Mouse (Mus musculus) MEL (cell line): ENCODE measurements around the gene Depdc7. TPM values are rescaled to one million over a fixed set of nuclear protein-coding genes. Genes with fewer than 3 reads are reported as not detected.

Experiments
- DNase-seq: peaks from one replicate; pipeline ENCODE4 v3.0.0; 2011; ENCODE audit warnings: low read depth, low spot score
- H3K27ac ChIP-seq: 2 replicates; pipeline ENCODE4 v1.5.1; 2012; ENCODE audit warnings: low read depth, mild to moderate bottlenecking, control low read depth, low read length, moderate library complexity; ENCODE audit not compliant: control insufficient read depth
- H3K27me3 ChIP-seq, 2 experiments: fragments of 150-350 bp in 1 of 2; sonication (generic) in 1 of 2; 2 replicates each; pipeline ENCODE4 v1.6.1; 2012; ENCODE audit warnings: low read length in 2 of 2, mild to moderate bottlenecking in 2 of 2, improper control_type of control experiment in 1 of 2, moderate library complexity in 1 of 2; ENCODE audit not compliant: insufficient read depth in 2 of 2, control insufficient read depth in 1 of 2
- H3K36me3 ChIP-seq, 2 experiments: 2 replicates each; pipeline ENCODE4 v1.6.1; 2012 to 2014; ENCODE audit warnings: low read length in 2 of 2, improper control_type of control experiment in 1 of 2, inconsistent platforms in 1 of 2, mild to moderate bottlenecking in 1 of 2; ENCODE audit not compliant: insufficient read depth in 2 of 2, control insufficient read depth in 1 of 2
- H3K4me1 ChIP-seq, 2 experiments: fragments of 150-350 bp in 1 of 2; sonication (generic) in 1 of 2; 2 replicates each; pipeline ENCODE4 v1.6.1; 2012; ENCODE audit warnings: low read length in 2 of 2, improper control_type of control experiment in 1 of 2, mild to moderate bottlenecking in 1 of 2; ENCODE audit not compliant: insufficient read depth in 2 of 2, control insufficient read depth in 1 of 2
- H3K4me3 ChIP-seq, 2 experiments: fragments of 150-350 bp in 1 of 2; sonication (generic) in 1 of 2; 2 replicates each; pipeline ENCODE4 v1.5.1; 2012; ENCODE audit warnings: low read depth in 2 of 2, low read length in 2 of 2, mild to moderate bottlenecking in 2 of 2, moderate library complexity in 2 of 2, control low read depth in 1 of 2, improper control_type of control experiment in 1 of 2; ENCODE audit not compliant: control insufficient read depth in 1 of 2, insufficient read depth in 1 of 2
- H3K79me2 ChIP-seq: 2 replicates; pipeline ENCODE4 v1.6.1; 2012; ENCODE audit warnings: mild to moderate bottlenecking, low read length, moderate library complexity; ENCODE audit not compliant: control insufficient read depth, poor library complexity, insufficient read depth
- H3K9ac ChIP-seq: 2 replicates; pipeline ENCODE4 v1.6.1; 2012; ENCODE audit warnings: low read depth, mild to moderate bottlenecking, control low read depth, low read length, moderate library complexity; ENCODE audit not compliant: control insufficient read depth, poor library complexity, severe bottlenecking
- H3K9me3 ChIP-seq: fragments of 150-350 bp; sonication (generic); replicated peaks from 2 replicates; pipeline ENCODE4 v1.6.1; 2012; ENCODE audit warnings: mild to moderate bottlenecking, low read length, improper control_type of control experiment, moderate library complexity; ENCODE audit not compliant: insufficient read depth
- BHLHE40 ChIP-seq: IDR thresholded peaks from 2 replicates; pipeline ENCODE4 v1.6.1; 2012; ENCODE audit warnings: low read depth, mild to moderate bottlenecking, inconsistent platforms, low read length, improper control_type of control experiment, borderline replicate concordance
- CHD2 ChIP-seq: IDR thresholded peaks from 2 replicates; pipeline ENCODE4 v1.6.1; 2011; ENCODE audit warnings: low read length, improper control_type of control experiment
- CTCF ChIP-seq, 3 experiments: IDR thresholded peaks in 2 of 3; conservative IDR thresholded peaks in 1 of 3; 2 replicates each; pipeline ENCODE4 v1.5.1; 2011 to 2012; ENCODE audit warnings: low read length in 3 of 3, low read depth in 2 of 3, mild to moderate bottlenecking in 2 of 3, improper control_type of control experiment in 1 of 3, inconsistent platforms in 1 of 3, mixed read lengths in 1 of 3, moderate library complexity in 1 of 3; ENCODE audit not compliant: control insufficient read depth in 1 of 3, insufficient read depth in 1 of 3, poor library complexity in 1 of 3, severe bottlenecking in 1 of 3
- E2F4 ChIP-seq: IDR thresholded peaks from 2 replicates; pipeline ENCODE4 v1.6.1; 2011; ENCODE audit warnings: low read depth, low read length, improper control_type of control experiment, borderline replicate concordance
- ELF1 ChIP-seq: IDR thresholded peaks from 2 replicates; pipeline ENCODE4 v1.6.1; 2014; ENCODE audit warnings: low read depth, mild to moderate bottlenecking, inconsistent platforms, low read length, improper control_type of control experiment, moderate library complexity
- EP300 ChIP-seq, 2 experiments: IDR thresholded peaks; 2 replicates each; pipeline ENCODE4 v1.6.1; 2011; ENCODE audit warnings: improper control_type of control experiment in 2 of 2, low read length in 2 of 2, low read depth in 1 of 2, mild to moderate bottlenecking in 1 of 2
- ETS1 ChIP-seq: IDR thresholded peaks from 2 replicates; pipeline ENCODE4 v1.6.1; 2012; ENCODE audit warnings: low read depth, mild to moderate bottlenecking, inconsistent platforms, low read length, improper control_type of control experiment, moderate library complexity
- GATA1 ChIP-seq: IDR thresholded peaks from 2 replicates; pipeline ENCODE4 v1.6.1; 2011; ENCODE audit warnings: low read depth, low read length, improper control_type of control experiment
- JUND ChIP-seq: IDR thresholded peaks from 2 replicates; pipeline ENCODE4 v1.6.1; 2011; ENCODE audit warnings: low read depth, mild to moderate bottlenecking, improper control_type of control experiment, low read length
- MAFK ChIP-seq: IDR thresholded peaks from 2 replicates; pipeline ENCODE4 v1.6.1; 2011; ENCODE audit warnings: low read depth, mild to moderate bottlenecking, low read length, improper control_type of control experiment, borderline replicate concordance
- MAX ChIP-seq: IDR thresholded peaks from 2 replicates; pipeline ENCODE4 v1.6.1; 2011; ENCODE audit warnings: low read length, improper control_type of control experiment
- MAZ ChIP-seq: IDR thresholded peaks from 2 replicates; pipeline ENCODE4 v1.6.1; 2012; ENCODE audit warnings: low read depth, mild to moderate bottlenecking, inconsistent platforms, low read length, improper control_type of control experiment
- MEF2A ChIP-seq: IDR thresholded peaks from 2 replicates; pipeline ENCODE4 v1.6.1; 2014; ENCODE audit warnings: low read depth, mild to moderate bottlenecking, inconsistent platforms, low read length, improper control_type of control experiment; ENCODE audit not compliant: poor library complexity, insufficient replicate concordance, severe bottlenecking; ENCODE audit errors: extremely low read depth
- MXI1 ChIP-seq: IDR thresholded peaks from 2 replicates; pipeline ENCODE4 v1.6.1; 2011; ENCODE audit warnings: mild to moderate bottlenecking, low read depth, low read length, improper control_type of control experiment
- MYB ChIP-seq: IDR thresholded peaks from 2 replicates; pipeline ENCODE4 v1.6.1; 2011; ENCODE audit warnings: mild to moderate bottlenecking, low read depth, low read length, improper control_type of control experiment
- NELFE ChIP-seq: IDR thresholded peaks from 2 replicates; pipeline ENCODE4 v1.6.1; 2011; ENCODE audit warnings: low read depth, low read length, improper control_type of control experiment
- NRF1 ChIP-seq: IDR thresholded peaks from 2 replicates; pipeline ENCODE4 v1.6.1; 2014; ENCODE audit warnings: low read depth, mild to moderate bottlenecking, inconsistent platforms, low read length, improper control_type of control experiment, moderate library complexity; ENCODE audit not compliant: poor library complexity, insufficient read depth, severe bottlenecking
- POLR2A ChIP-seq, 2 experiments: IDR thresholded peaks; 2 replicates each; pipeline ENCODE4 v1.6.1; 2011 to 2012; ENCODE audit warnings: low read length in 2 of 2, mild to moderate bottlenecking in 2 of 2, control low read depth in 1 of 2, improper control_type of control experiment in 1 of 2, low read depth in 1 of 2, moderate library complexity in 1 of 2; ENCODE audit not compliant: control insufficient read depth in 1 of 2, insufficient read depth in 1 of 2, poor library complexity in 1 of 2
- POLR2AphosphoS5 ChIP-seq: IDR thresholded peaks from 2 replicates; pipeline ENCODE4 v1.6.1; 2012; ENCODE audit warnings: low read depth, borderline replicate concordance, mild to moderate bottlenecking, inconsistent platforms, low read length, moderate library complexity, mixed read lengths
- RAD21 ChIP-seq: IDR thresholded peaks from 2 replicates; pipeline ENCODE4 v1.6.1; 2011; ENCODE audit warnings: mild to moderate bottlenecking, low read depth, low read length, improper control_type of control experiment
- RCOR1 ChIP-seq: IDR thresholded peaks from 2 replicates; pipeline ENCODE4 v1.6.1; 2012; ENCODE audit warnings: low read depth, mild to moderate bottlenecking, inconsistent platforms, low read length, improper control_type of control experiment
- SMC3 ChIP-seq: IDR thresholded peaks from 2 replicates; pipeline ENCODE4 v1.6.1; 2011; ENCODE audit warnings: low read depth, low read length, improper control_type of control experiment
- TAL1 ChIP-seq: IDR thresholded peaks from 2 replicates; pipeline ENCODE4 v1.6.1; 2012; ENCODE audit warnings: mild to moderate bottlenecking, inconsistent platforms, low read length, moderate library complexity, mixed read lengths
- TBP ChIP-seq: IDR thresholded peaks from 2 replicates; pipeline ENCODE4 v1.8.0; 2011; ENCODE audit warnings: low read depth, low read length, improper control_type of control experiment
- UBTF ChIP-seq: IDR thresholded peaks from 2 replicates; pipeline ENCODE4 v1.6.1; 2012; ENCODE audit warnings: low read depth, mild to moderate bottlenecking, inconsistent platforms, low read length, improper control_type of control experiment, moderate library complexity, borderline replicate concordance; ENCODE audit not compliant: insufficient read depth
- ZC3H11A ChIP-seq: IDR thresholded peaks from 2 replicates; pipeline ENCODE4 v1.6.1; 2012; ENCODE audit warnings: low read depth, mild to moderate bottlenecking, inconsistent platforms, low read length, improper control_type of control experiment
- ZKSCAN1 ChIP-seq: IDR thresholded peaks from 2 replicates; pipeline ENCODE4 v1.6.1; 2012; ENCODE audit warnings: low read depth, mild to moderate bottlenecking, inconsistent platforms, low read length, improper control_type of control experiment, moderate library complexity
- ZMIZ1 ChIP-seq: IDR thresholded peaks from 2 replicates; pipeline ENCODE4 v1.6.1; 2012; ENCODE audit warnings: low read depth, mild to moderate bottlenecking, inconsistent platforms, low read length, improper control_type of control experiment, moderate library complexity
- ZNF384 ChIP-seq: IDR thresholded peaks from 2 replicates; pipeline ENCODE4 v1.6.1; 2012; ENCODE audit warnings: low read depth, mild to moderate bottlenecking, inconsistent platforms, low read length, improper control_type of control experiment
- polyA plus RNA-seq, 2 experiments: library from polyadenylated mRNA; stranded (reverse) in 1 of 2; unstranded in 1 of 2; fragments of >175 nt in 1 of 2; fragments of >200 nt in 1 of 2; gene quantifications; 2 replicates each; pipeline versions ENCODE4 v1.2.1 to v1.2.4; 2012; ENCODE audit warnings: low replicate concordance in 2 of 2, low read depth in 1 of 2; ENCODE audit not compliant: insufficient read length in 2 of 2, insufficient read depth in 1 of 2, missing spikeins in 1 of 2
- total RNA-seq: library from RNA; depleted of rRNA; stranded (reverse); fragments of 300-350 nt; gene quantifications from 2 replicates; pipeline ENCODE4 v1.2.3, GENCODE M21; 2012

The Depdc7 gene
- total and polyA plus RNA-seq, 3 experiments: 7.1 to 8.6 TPM; not detected in 1

DNA sequence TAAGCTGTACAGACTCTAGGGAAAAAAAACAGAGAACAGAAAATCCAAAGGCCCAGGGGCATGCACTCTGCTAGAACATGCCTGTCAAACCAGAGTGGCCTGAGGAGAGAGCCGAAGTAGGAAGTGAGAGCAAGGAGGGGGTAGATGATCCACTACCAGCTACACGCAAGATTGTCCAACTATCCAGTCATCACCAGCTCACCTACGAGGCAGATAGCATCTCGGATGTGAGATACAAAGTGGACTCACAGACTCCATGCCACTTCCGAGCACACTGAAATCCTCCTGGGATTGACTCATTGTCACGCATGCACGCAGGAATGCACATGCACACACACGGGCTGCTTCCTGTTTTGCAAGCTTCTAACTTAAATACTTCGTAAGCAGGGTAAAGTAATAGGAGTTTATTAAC lies 10.6 kb downstream of the Depdc7 start (continued):
- TF ChIP-seq CHD2 (no peak), ZNF384 (no peak), UBTF (no peak), GATA1 (no peak), TBP (no peak), JUND (no peak), MXI1 (peak; percentile 30; the same call in 1 of the 2 replicates)

DNA sequence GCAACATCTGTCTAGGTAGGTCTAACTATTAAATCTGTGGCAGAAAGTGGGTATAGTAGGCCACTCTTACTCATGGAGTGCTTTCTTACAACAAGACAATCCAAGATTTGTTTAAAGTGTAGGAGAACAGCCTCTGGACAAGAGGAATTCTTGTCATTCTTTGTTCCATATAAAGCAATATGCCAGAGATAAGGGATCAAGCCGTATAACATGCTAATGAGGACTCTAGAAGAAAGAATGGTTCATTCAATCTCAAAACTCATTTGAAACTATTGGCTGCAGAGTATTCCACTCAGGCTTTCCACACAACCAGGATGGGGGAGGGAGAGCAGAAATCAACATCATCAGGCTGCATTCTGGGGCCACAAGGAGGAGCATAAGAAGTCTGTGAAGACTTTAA lies 15.3 kb downstream of the Depdc7 start:
- no peak for DNase-seq
- Histone ChIP-seq H3K9me3 (no peaks in the 10 kb centered on the region), H3K9ac (no peak overlapping the region), H3K79me2 (no peaks in the 10 kb centered on the region; the same call in 1 of the 2 replicates), H3K36me3 (peaks cover 0 to 1% of the 10 kb centered on the region in 2 experiments; a peak in 1 of 4 replicates), H3K27ac (no peak overlapping the region), H3K4me3 (no peak overlapping the region), H3K4me1 (0 out of 4 replicates have a peak, but pooled peaks cover 0 to 4% of the 10 kb centered on the region in 2 experiments), H3K27me3 (no peaks in the 10 kb centered on the region)
- no peak for TF ChIP-seq ZNF384
- no peak for TF ChIP-seq MYB
- TF ChIP-seq UBTF: no peak
- no peak for TF ChIP-seq NELFE
- TF ChIP-seq CTCF (IDR thresholded peaks at IDR 0.05 in 2 of 3, conservative IDR thresholded peaks at IDR 0.05 in 1 of 3; ENCODE audit: control insufficient read depth in 1 of 3, insufficient read depth in 1 of 3, low read depth in 2 of 3, low read length in 3 of 3, poor library complexity in 1 of 3, severe bottlenecking in 1 of 3): no peak
- no peak for TF ChIP-seq E2F4
- TF ChIP-seq MXI1: no peak
- TF ChIP-seq MAFK: no peak
- no peak for TF ChIP-seq GATA1
- no peak for TF ChIP-seq ZC3H11A
- TF ChIP-seq MAZ: no peak
- TF ChIP-seq JUND: no peak
- no peak for TF ChIP-seq ZKSCAN1
- TF ChIP-seq POLR2A (IDR thresholded peaks at IDR 0.05; ENCODE audit: control insufficient read depth in 1 of 2, insufficient read depth in 1 of 2, low read depth in 1 of 2, low read length in 2 of 2, poor library complexity in 1 of 2): no peak
- no peak for TF ChIP-seq RAD21
- no peak for TF ChIP-seq RCOR1
- no peak for TF ChIP-seq CHD2

- peak; percentile 43 for DNase-seq
- H3K27ac ChIP-seq: no peak overlapping the region
- peaks cover 6 to 10% of the 10 kb centered on the region in 2 experiments for H3K4me1 ChIP-seq
- no peaks in the 10 kb centered on the region for H3K9me3 ChIP-seq
- no peak overlapping the region for H3K9ac ChIP-seq
- H3K4me3 ChIP-seq: no peak overlapping the region
- H3K79me2 ChIP-seq: no peaks in the 10 kb centered on the region
- no peaks in the 10 kb centered on the region for H3K27me3 ChIP-seq
- peaks cover 0 to 11% of the 10 kb centered on the region in 2 experiments; a peak in 2 of 4 replicates for H3K36me3 ChIP-seq
- no peak for TF ChIP-seq MYB
- TF ChIP-seq TAL1: no peak
- TF ChIP-seq CHD2: no peak
- TF ChIP-seq NRF1: no peak
- TF ChIP-seq E2F4: no peak
- TF ChIP-seq ELF1: no peak
- peak; percentile 70 to 73 for TF ChIP-seq EP300 (IDR thresholded peaks at IDR 0.05; ENCODE audit: low read depth in 1 of 2, low read length in 2 of 2)
- no peak for TF ChIP-seq SMC3
- TF ChIP-seq MXI1: no peak
- no peak for TF ChIP-seq BHLHE40
- no peak for TF ChIP-seq MAX
- no peak for TF ChIP-seq ZMIZ1
- peak; percentile 48; the same call in 1 of the 2 replicates for TF ChIP-seq ETS1
- TF ChIP-seq MEF2A: no peak
- TF ChIP-seq POLR2AphosphoS5: no peak
Observed at GRCm38 (mm10) chr2:104722021-104722420, 20.7 kb downstream of the Depdc7 start.
